Mouse (Mus musculus) heart, postnatal 0 days (tissue): ENCODE measurements at regions not wholly inside any gene's neighbourhood (a gene's known extent, or its start where the extent isn't known, plus 50 kb on each side); places are given as distances from the start of the nearest gene placed in this dataset.

Source experiments
- CTCF ChIP-seq: IDR thresholded peaks from 2 replicates; pipeline ENCODE4 v1.5.1; 2016; ENCODE audit warnings: antibody characterized with exemption, control low read depth, low read depth
- EP300 ChIP-seq: IDR thresholded peaks from 2 replicates; pipeline ENCODE4 v1.6.1; 2016; ENCODE audit warnings: antibody characterized with exemption, low read depth

DNA sequence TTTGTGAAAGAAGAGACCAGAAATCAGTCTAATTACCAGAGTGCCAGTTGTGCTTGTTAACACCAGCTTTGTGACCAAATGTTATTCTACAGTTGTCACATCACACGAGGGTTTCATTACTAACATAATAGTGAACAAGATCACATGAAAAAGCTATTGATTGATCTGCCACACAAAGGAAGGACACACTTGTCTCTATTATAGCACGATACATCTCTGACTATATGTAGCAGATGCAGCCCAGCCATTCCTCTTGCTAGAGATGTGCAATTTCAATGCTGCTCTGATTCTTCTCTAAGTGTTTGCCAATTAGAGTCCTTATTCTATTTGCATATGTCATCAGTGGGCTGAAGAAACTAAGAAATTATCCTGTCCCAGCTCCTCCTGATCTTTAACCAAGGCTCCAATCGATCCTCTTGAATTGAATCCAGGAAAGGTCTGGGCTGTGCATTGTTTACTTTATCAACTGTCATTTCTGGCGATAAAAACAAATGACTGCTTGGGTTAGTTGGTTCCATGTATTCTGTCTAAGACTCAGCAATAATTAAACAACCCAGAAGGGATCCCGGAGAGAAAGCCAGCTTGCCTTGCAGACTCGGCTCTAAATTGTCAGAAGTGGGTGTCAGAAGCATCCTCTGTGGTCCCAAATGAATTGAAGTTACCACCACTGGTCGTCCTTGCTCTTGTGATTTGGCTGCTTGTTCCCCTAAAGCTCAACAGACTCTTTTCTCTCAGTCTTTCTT, 551.7 kb upstream of the Ptbp2 start:
- TF ChIP-seq CTCF (no peak), EP300 (no peak)
